Mouse (Mus musculus) kidney, postnatal 0 days (tissue): ENCODE data around the gene Srsf2. TPM values are rescaled to one million over a fixed set of nuclear protein-coding genes. Genes with fewer than 3 reads are reported as not detected.

Experiments
- ATAC-seq: fragments of 200-750 bp; cut with Nextera tagmentation; replicated peaks from 2 replicates; pipeline ENCODE4 v1.8.0; 2017; ENCODE audit warnings: low read depth, moderate number of reproducible peaks, moderate TSS enrichment, moderate library complexity; ENCODE audit not compliant: low FRiP score
- DNase-seq: peaks from one replicate; pipeline ENCODE4 v3.0.0-alpha.2; 2016; ENCODE audit warnings: low spot score
- H3K27ac ChIP-seq: fragments of 300-500 bp; sonication (generic); 2 replicates; pipeline ENCODE4 v1.5.1; 2014; ENCODE audit warnings: mild to moderate bottlenecking
- H3K27me3 ChIP-seq: fragments of 300-500 bp; sonication (generic); 2 replicates; pipeline ENCODE4 v1.6.1; 2014; ENCODE audit warnings: low read length, mixed read lengths; ENCODE audit not compliant: insufficient read depth
- H3K36me3 ChIP-seq: fragments of 300-500 bp; sonication (generic); 2 replicates; pipeline ENCODE4 v1.6.1; 2014; ENCODE audit warnings: low read length, mixed read lengths; ENCODE audit not compliant: insufficient read depth
- H3K4me1 ChIP-seq: fragments of 300-500 bp; sonication (generic); replicated peaks from 2 replicates; pipeline ENCODE4 v1.6.1; 2014; ENCODE audit warnings: antibody characterized with exemption, low read length, mixed read lengths; ENCODE audit not compliant: insufficient read depth
- H3K4me2 ChIP-seq: fragments of 300-500 bp; sonication (generic); 2 replicates; pipeline ENCODE4 v1.6.1; 2014; ENCODE audit warnings: mild to moderate bottlenecking, low read length, moderate library complexity, mixed read lengths
- H3K4me3 ChIP-seq: fragments of 300-500 bp; sonication (generic); replicated peaks from 2 replicates; pipeline ENCODE4 v1.5.1; 2014; ENCODE audit warnings: low read depth, low read length
- H3K9ac ChIP-seq: fragments of 300-500 bp; sonication (generic); 2 replicates; pipeline ENCODE4 v1.6.1; 2014; ENCODE audit warnings: low read depth, low read length
- H3K9me3 ChIP-seq: fragments of 300-500 bp; sonication (generic); replicated peaks from 2 replicates; pipeline ENCODE4 v1.6.1; 2016; ENCODE audit warnings: low read length, inconsistent platforms, mixed read lengths
- CTCF ChIP-seq: IDR thresholded peaks from 2 replicates; pipeline ENCODE4 v1.5.1; 2016; ENCODE audit warnings: antibody characterized with exemption, low read depth, mild to moderate bottlenecking, moderate library complexity
- WGBS: fragments of 180-500 bp; shearing (Covaris S2); extraction: QIAGEN DNeasy Blood & Tissue Kit; methylation state at CpG from one replicate; pipeline ENCODE4 v1.1.7; 2014; 5-methylcytosine and 5-hydroxymethylcytosine counted together
- polyA plus RNA-seq: library from polyadenylated mRNA; unstranded; fragments of >200 nt; fragmentation: Nextera tagmentation; extraction: Ambion mirVana; gene quantifications from 2 replicates; pipeline ENCODE4 v1.2.1, GENCODE M21; 2015

Srsf2 gene
- polyA plus RNA-seq, 1 experiment from 2014 or later: 665 TPM

DNA sequence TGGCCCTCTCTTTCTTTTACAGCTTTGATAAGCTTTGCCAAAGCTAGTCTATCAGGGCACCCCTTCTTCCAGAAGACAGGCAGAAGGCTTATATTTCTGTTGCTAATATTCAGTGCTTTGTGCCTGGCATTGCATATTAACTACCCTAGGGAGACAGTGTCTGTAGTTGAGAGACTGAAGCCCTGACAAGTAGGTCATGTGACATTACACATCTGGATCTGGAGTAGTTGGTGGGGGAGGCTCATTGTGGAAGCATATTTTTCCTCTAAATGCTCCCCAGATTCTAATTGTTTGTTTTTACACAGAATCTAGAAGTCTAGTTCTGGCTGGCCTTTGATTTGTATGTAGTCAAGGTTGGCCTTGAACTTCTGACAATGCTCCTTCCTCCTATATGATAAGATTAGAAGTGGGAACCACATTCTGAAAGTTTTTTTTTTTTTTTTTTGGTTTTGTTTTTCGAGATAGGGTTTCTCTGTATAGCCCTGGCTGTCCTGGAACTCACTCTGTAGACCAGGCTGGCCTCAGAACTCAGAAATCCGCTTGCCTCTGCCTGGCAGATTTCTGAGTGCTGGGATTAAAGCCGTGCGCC is 6.2 kb downstream of the Srsf2 start:
- Histone ChIP-seq H3K27me3 (no peaks in the 10 kb centered on the region), H3K27ac (no peak overlapping the region), H3K4me1 (peaks cover 10% of the 10 kb centered on the region), H3K36me3 (0 out of 2 replicates have a peak, but pooled peaks cover 9% of the 10 kb centered on the region), H3K4me3 (no peak overlapping the region), H3K9me3 (no peaks in the 10 kb centered on the region), H3K9ac (no peak overlapping the region), H3K4me2 (no peak overlapping the region)
- TF ChIP-seq CTCF: no peak
- ATAC-seq: no peak
- 81% methylated on average over 4 of the region's 4 CpGs for WGBS
- DNase-seq: no peak

DNA sequence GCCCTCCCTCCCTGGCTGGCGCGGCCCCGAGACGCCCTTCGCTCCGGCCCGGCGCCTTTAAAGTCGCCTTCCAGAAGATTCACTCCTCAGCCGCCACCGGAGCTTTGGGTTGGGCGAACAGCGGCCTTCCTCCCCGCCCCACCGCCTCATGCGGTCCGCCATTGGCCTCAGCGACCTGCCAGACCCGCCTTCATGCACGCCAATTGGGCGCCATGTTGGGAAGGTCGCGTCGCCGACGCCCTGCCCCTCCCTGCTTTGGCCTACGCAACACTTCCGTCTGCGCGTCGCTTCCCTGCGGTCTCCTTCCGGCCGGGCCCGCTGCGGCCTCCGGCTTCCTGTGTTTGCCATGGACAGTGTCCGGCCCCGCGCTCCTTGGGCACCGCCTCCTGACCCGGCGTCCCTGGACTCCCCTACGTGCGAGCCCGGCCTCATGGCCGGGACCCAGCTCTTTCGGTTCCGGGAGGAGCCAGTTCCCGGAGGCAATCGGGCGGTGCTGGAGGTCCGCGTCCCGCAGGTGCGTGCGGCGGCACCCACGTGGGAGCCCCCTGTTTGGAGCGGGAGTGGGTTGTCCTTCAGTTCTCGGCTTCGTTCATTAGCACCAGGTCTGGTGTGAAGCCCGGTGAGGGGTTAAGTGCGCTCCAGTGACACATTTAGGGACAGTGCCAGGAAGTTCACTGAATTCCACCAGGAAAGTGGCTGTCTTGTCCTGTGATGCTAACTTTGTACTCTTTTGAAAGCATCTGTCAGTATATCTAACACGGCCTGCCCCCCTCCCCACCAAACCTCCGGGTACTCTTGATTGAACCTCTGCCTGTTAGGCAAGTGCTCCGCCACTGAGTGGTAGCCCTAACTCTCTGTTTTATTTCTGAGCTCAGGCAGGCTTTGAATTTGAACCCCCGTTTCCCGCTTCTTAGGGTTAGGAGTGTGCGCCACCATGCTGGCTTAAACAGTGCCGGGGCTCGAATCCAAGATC is 9.3 kb downstream of the Srsf2 start, which contains the start of the genes Mettl23 and Jmjd6:
Gene Mettl23 (plus strand): TSS at position 18 of the 973 bp plus-strand sequence.
Gene Jmjd6 (minus strand): TSS at position 189 of the 973 bp plus-strand sequence.
- Histone ChIP-seq H3K9me3 (no peaks in the 10 kb centered on the region), H3K27me3 (no peaks in the 10 kb centered on the region), H3K4me1 (peaks cover 28% of the 10 kb centered on the region), H3K36me3 (peaks cover 25% of the 10 kb centered on the region), H3K4me3 (peak within 1 kb of the TSS; percentile 87), H3K4me2 (peak within 1 kb of the TSS; percentile 90), H3K27ac (peak within 1 kb of the TSS; percentile 99), H3K9ac (peak within 1 kb of the TSS; percentile 95)
- ATAC-seq (peak; percentile 96), DNase-seq (peak; percentile 99)
- WGBS: 1% methylated on average over 72 of the region's 72 CpGs
- TF ChIP-seq CTCF: no peak

DNA sequence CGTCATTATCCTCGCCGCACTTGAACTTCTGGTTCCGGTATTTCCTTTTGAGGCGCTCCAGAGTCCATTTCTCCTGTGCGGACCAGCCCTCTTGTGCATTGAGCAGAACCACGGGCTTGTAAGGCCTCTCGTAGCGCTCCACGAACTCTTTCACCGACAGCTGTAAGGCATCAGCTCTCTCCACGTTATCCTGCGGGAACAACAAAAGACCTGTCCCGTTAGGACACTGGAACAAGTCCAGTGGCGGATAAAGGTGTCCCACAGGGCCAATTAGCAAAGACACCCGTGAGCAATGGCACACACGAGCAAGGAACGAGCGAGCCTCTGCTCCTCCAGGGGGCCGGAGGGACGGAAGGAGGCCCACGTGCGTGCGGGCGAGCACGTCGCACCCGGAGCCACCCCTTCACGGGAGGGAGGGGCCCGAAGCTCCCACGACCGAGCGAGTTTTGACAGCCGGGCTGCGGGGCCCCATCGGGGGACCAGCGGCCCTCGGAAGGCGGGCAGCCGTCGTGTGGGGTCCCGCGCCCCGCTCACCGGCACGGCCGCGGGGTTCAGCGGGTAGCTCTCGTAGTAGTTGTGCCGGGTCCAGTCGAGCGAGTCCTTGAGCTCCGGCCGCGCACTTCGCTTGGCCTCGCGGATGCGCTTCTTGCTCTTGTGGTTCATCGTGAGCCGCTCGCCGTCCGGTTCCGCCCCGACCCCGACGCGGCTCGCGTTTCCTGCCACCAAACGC is 10.2 kb downstream of the Srsf2 start:
- Histone ChIP-seq H3K4me1 (peaks cover 28% of the 10 kb centered on the region), H3K9me3 (no peaks in the 10 kb centered on the region), H3K27me3 (no peaks in the 10 kb centered on the region), H3K36me3 (peaks cover 28% of the 10 kb centered on the region), H3K9ac (peak overlapping the region; percentile 95), H3K27ac (peak overlapping the region; percentile 99), H3K4me3 (peak overlapping the region; percentile 87), H3K4me2 (peak overlapping the region; percentile 90)
- no peak; the same call in 1 of the 2 replicates for TF ChIP-seq CTCF
- DNase-seq (peak; percentile 69), ATAC-seq (peak; percentile 35)
- WGBS: under 1% methylated on average over 71 of the region's 73 CpGs

DNA sequence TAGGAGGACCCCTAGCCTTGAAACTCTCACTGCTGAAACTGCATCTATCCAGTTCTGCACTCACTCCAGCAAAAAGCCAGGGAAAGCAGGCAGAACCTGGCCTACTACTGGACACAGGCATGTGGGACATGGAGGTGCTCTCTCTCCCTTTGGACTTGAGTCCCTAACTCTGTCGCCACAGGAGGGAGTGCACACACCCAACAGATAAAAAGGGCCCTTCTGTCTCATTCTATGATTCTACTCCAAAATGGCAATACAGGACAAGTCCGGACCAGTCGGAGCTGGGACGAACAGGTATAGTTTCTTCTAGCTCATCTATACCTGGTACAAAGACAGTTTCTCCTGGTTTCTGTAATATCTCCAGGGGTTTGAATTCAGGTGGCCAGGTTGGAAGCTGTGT is 12.1 kb downstream of the Srsf2 start:
- 0 out of 2 replicates have a peak overlapping the region, but pooled peaks have one; percentile 87 for H3K4me3 ChIP-seq
- peak overlapping the region; percentile 90 for H3K4me2 ChIP-seq
- ATAC-seq (no peak), DNase-seq (no peak)
- no peak overlapping the region for H3K27ac ChIP-seq
- WGBS: 77% methylated on average over 4 of the region's 4 CpGs
- no peaks in the 10 kb centered on the region for H3K27me3 ChIP-seq
- H3K36me3 ChIP-seq: peaks cover 46% of the 10 kb centered on the region
- peaks cover 28% of the 10 kb centered on the region for H3K4me1 ChIP-seq
- H3K9ac ChIP-seq: no peak overlapping the region
- H3K9me3 ChIP-seq: no peaks in the 10 kb centered on the region
- TF ChIP-seq CTCF: peak; percentile 10; the same call in 1 of the 2 replicates

DNA sequence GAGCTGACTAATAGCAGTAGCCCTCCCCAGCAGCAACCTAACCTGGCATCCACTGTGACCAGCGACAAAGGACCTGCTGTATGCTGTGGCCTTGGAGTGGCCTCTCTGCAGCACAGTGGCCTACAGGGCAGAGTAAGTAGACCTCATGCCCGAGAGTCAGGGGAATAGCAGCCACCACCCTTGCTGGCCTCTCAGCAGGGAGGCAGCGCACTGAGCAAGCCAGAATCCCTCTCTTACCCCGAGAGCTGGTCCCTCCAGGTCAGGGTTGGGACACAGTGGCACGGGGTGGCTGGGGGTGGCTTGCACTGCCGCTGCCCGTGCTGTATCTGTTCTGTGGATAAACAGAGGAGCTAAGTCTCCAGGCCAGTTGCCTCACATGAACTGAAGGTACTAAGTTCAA is 13.3 kb downstream of the Srsf2 start:
- ATAC-seq: no peak
- 72% methylated on average over 7 of the region's 7 CpGs for WGBS
- Histone ChIP-seq H3K27me3 (no peaks in the 10 kb centered on the region), H3K9me3 (no peaks in the 10 kb centered on the region), H3K27ac (no peak overlapping the region), H3K36me3 (peaks cover 53% of the 10 kb centered on the region), H3K4me2 (no peak overlapping the region), H3K9ac (no peak overlapping the region), H3K4me1 (peaks cover 27% of the 10 kb centered on the region), H3K4me3 (no peak overlapping the region)
- no peak for DNase-seq
- TF ChIP-seq CTCF: no peak

DNA sequence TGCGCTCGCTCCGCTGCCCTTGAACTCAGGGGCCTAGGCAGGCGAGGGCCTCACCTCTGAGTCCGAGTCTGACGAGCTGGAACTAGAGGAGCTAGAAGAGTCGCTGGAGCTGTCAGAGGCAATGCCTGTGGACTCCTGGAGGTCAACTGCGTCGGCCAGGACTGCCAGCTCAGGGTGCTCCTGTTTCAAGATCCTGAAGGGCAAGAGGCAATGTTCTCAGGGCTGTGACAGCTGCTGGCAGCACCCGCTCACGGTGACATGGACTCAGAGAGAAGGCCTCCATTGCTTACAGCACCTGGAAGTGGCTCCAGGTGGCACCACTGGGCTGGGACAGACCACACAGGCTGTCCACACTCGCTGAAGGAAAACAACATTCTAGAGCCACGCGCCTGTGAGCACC is 14.0 kb downstream of the Srsf2 start:
- H3K36me3 ChIP-seq: peaks cover 59% of the 10 kb centered on the region
- peak; percentile 35; the same call in 1 of the 2 replicates for TF ChIP-seq CTCF
- DNase-seq (no peak), ATAC-seq (no peak)
- H3K27me3 ChIP-seq: no peaks in the 10 kb centered on the region
- peaks cover 22% of the 10 kb centered on the region for H3K4me1 ChIP-seq
- no peaks in the 10 kb centered on the region for H3K9me3 ChIP-seq
- no peak overlapping the region for H3K4me3 ChIP-seq
- no peak overlapping the region for H3K4me2 ChIP-seq
- no peak overlapping the region for H3K9ac ChIP-seq
- 71% methylated on average over 14 of the region's 14 CpGs for WGBS
- H3K27ac ChIP-seq: no peak overlapping the region
